Mouse (Mus musculus) limb, embryonic 14.5 days (tissue): ENCODE data around the gene Slfn8. TPM values are rescaled to one million over a fixed set of nuclear protein-coding genes. Genes with fewer than 3 reads are reported as not detected.

ENCODE experiments used
- ATAC-seq: fragments of 200-750 bp; cut with Nextera tagmentation; 2 replicates; pipeline ENCODE4 v1.8.0; 2017; ENCODE audit warnings: low read depth, moderate number of reproducible peaks, moderate TSS enrichment; ENCODE audit not compliant: low FRiP score
- DNase-seq: peaks from one replicate; pipeline ENCODE4 v3.0.0-alpha.2; 2015; ENCODE audit warnings: low spot score
- H3K27ac ChIP-seq: fragments of 300-500 bp; sonication (generic); replicated peaks from 2 replicates; pipeline ENCODE4 v1.5.1; 2014; ENCODE audit warnings: low read depth, mild to moderate bottlenecking, low read length, moderate library complexity, mixed read lengths
- H3K27me3 ChIP-seq: fragments of 300-500 bp; sonication (generic); 2 replicates; pipeline ENCODE4 v1.6.1; 2014; ENCODE audit warnings: low read length, mixed read lengths; ENCODE audit not compliant: control insufficient read depth, insufficient read depth
- H3K36me3 ChIP-seq: fragments of 300-500 bp; sonication (generic); 2 replicates; pipeline ENCODE4 v1.6.1; 2014; ENCODE audit warnings: mild to moderate bottlenecking, low read length, moderate library complexity, mixed read lengths; ENCODE audit not compliant: control insufficient read depth, insufficient read depth
- H3K4me1 ChIP-seq: fragments of 300-500 bp; sonication (generic); 2 replicates; pipeline ENCODE4 v1.6.1; 2014; ENCODE audit warnings: antibody characterized with exemption, low read length, mixed read lengths; ENCODE audit not compliant: control insufficient read depth, insufficient read depth
- H3K4me2 ChIP-seq: fragments of 300-500 bp; sonication (generic); replicated peaks from 2 replicates; pipeline ENCODE4 v1.6.1; 2014; ENCODE audit warnings: low read depth, mild to moderate bottlenecking, low read length, moderate library complexity; ENCODE audit not compliant: severe bottlenecking
- H3K4me3 ChIP-seq: fragments of 300-500 bp; sonication (generic); replicated peaks from 2 replicates; pipeline ENCODE4 v1.5.1; 2014; ENCODE audit warnings: low read length
- H3K9ac ChIP-seq: fragments of 300-500 bp; sonication (generic); 2 replicates; pipeline ENCODE4 v1.6.1; 2014; ENCODE audit warnings: mild to moderate bottlenecking, low read depth, low read length, moderate library complexity; ENCODE audit not compliant: severe bottlenecking
- H3K9me3 ChIP-seq: fragments of 300-500 bp; sonication (generic); 2 replicates; pipeline ENCODE4 v1.6.1; 2016; ENCODE audit warnings: low read length; ENCODE audit not compliant: control insufficient read depth
- POLR2A ChIP-seq: fragments of 200-500 bp; IDR thresholded peaks from 2 replicates; pipeline ENCODE4 v1.8.0; 2012; ENCODE audit warnings: inconsistent platforms, mild to moderate bottlenecking, moderate library complexity, borderline replicate concordance; ENCODE audit not compliant: insufficient read depth, insufficient read length; ENCODE audit errors: extremely low read depth
- WGBS: fragments of 180-500 bp; shearing (Covaris S2); extraction: QIAGEN DNeasy Blood & Tissue Kit; methylation state at CpG from one replicate; pipeline ENCODE4 v1.1.7; 2014; 5-methylcytosine and 5-hydroxymethylcytosine counted together
- polyA plus RNA-seq, 2 experiments: library from polyadenylated mRNA; depleted of rRNA in 1 of 2; stranded (reverse) in 1 of 2; unstranded in 1 of 2; fragments of >200 nt; fragmentation: Nextera tagmentation in 1 of 2; extraction: Ambion mirVana in 1 of 2; gene quantifications; 2 replicates each; pipeline versions ENCODE4 v1.2.1 to v1.2.3; 2012 to 2014

Gene Slfn8
- polyA plus RNA-seq, 2 experiments = 0.48 TPM

DNA sequence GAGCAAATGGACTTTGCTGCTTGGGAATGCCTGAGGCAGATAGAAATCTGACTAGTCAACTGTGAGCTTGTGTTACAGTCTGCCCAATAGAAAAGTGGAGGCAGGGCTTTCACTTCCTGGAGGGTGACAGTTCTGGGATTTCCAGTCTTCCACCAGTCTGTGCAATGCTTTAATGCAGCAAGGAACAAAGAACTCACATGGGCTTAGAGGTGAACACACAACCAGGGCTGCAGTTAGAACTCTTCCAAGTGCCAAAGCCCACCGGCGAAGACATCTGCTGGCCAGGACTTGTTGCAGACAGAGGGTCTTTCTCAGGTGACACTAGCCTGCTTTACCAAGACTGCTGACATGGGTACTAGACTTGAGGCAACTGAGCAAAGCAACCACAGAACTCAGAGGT is 44.3 kb upstream of the Slfn8 start, which contains the start of gene Slfn2:
Gene Slfn2, plus strand, starts transcription at position 167 of the 400 bp plus-strand sequence.
- no peaks in the 10 kb centered on the region for H3K36me3 ChIP-seq
- H3K9ac ChIP-seq = no peak within 1 kb of the TSS
- no peaks in the 10 kb centered on the region for H3K27me3 ChIP-seq
- WGBS = 79% methylated on average over 2 of the region's 2 CpGs
- no peak within 1 kb of the TSS for H3K4me2 ChIP-seq
- no peak within 1 kb of the TSS for H3K27ac ChIP-seq
- H3K4me3 ChIP-seq = no peak within 1 kb of the TSS
- no peak for TF ChIP-seq POLR2A
- ATAC-seq = no peak
- H3K4me1 ChIP-seq = 0 out of 2 replicates have a peak, but pooled peaks cover 3% of the 10 kb centered on the region
- no peaks in the 10 kb centered on the region for H3K9me3 ChIP-seq
- no peak for DNase-seq

DNA sequence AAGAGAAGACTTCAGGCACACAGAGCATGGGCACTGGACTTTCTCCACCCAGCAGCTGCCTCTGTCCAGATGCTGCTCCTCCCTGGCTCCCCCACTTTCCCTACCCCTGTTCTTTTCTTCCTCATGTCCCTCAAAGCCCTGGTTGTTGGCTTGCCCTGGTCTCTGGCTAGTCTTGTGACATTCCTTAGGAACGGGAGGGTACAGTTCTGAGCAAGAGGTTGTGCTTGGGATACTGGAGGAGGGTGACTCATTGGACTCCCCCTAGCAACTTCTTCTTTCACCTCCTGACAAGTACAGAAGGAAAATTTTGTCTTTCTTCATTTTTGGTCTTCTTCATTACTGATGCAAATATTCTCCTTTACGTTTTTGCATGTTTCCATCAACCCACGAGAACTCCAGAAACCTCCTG is 43.3 kb upstream of the Slfn8 start:
- no peak for DNase-seq
- no peaks in the 10 kb centered on the region for H3K36me3 ChIP-seq
- H3K4me2 ChIP-seq = no peak overlapping the region
- no peaks in the 10 kb centered on the region for H3K9me3 ChIP-seq
- TF ChIP-seq POLR2A = no peak
- no peak overlapping the region for H3K9ac ChIP-seq
- no peak for ATAC-seq
- no peak overlapping the region for H3K4me3 ChIP-seq
- H3K27ac ChIP-seq = no peak overlapping the region
- no peaks in the 10 kb centered on the region for H3K27me3 ChIP-seq
- 0 out of 2 replicates have a peak, but pooled peaks cover 3% of the 10 kb centered on the region for H3K4me1 ChIP-seq
- WGBS = 62% methylated on average over 3 of the region's 3 CpGs

DNA sequence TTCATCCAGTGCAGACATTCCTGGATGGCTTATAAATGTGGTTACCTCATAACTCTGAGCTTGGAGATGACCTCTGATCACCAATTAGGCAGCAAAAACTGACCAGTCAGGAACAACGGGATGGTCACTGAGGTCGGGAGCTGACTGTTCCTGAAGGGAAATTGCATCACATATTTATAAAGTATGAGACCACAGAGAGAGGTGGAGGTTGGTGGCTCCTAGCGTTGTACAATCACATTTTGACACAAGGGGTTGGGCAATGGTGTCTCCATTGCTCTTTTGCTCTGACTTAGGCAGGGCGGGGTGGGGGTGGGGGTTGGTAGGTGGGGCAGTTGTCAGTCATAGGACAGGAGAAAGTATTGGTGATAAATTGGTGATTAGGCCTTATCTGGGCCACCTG is 42.5 kb upstream of the Slfn8 start:
- no peak for TF ChIP-seq POLR2A

DNA sequence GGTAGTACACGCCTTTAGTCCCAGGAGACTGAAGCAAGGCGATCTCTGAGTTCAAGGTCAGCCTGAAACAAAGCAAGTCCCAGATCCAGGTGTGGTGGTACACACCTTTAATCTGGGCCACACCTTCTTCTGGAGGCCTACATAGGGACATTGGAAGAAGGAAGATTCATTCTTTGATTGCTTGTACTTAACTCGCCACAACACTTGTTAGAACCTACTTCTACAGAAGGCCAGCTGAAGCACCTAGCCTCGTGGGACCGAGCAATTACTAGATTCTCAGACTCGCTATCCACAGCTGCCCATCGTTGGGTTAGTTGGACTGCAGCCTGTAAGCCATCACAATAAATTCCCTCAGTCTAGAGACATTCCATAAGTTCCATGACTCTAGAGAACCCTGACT is 41.2 kb upstream of the Slfn8 start:
- no peak overlapping the region for H3K9ac ChIP-seq
- no peak for ATAC-seq
- H3K9me3 ChIP-seq = no peaks in the 10 kb centered on the region
- H3K4me2 ChIP-seq = no peak overlapping the region
- no peaks in the 10 kb centered on the region for H3K36me3 ChIP-seq
- H3K27me3 ChIP-seq = no peaks in the 10 kb centered on the region
- no peak overlapping the region for H3K4me3 ChIP-seq
- no peak overlapping the region for H3K27ac ChIP-seq
- TF ChIP-seq POLR2A = no peak
- 79% methylated on average over 7 of the region's 7 CpGs for WGBS
- no peak for DNase-seq
- H3K4me1 ChIP-seq = 0 out of 2 replicates have a peak, but pooled peaks cover 3% of the 10 kb centered on the region

More for the DNA sequence above, 42.5 kb upstream of the Slfn8 start:
- Histone ChIP-seq H3K4me1 (0 out of 2 replicates have a peak, but pooled peaks cover 3% of the 10 kb centered on the region), H3K9ac (no peak overlapping the region), H3K27me3 (no peaks in the 10 kb centered on the region), H3K36me3 (no peaks in the 10 kb centered on the region), H3K4me2 (no peak overlapping the region), H3K27ac (no peak overlapping the region), H3K4me3 (no peak overlapping the region), H3K9me3 (no peaks in the 10 kb centered on the region)
- WGBS = 72% methylated on average over 4 of the region's 4 CpGs
- DNase-seq (no peak), ATAC-seq (no peak)

DNA sequence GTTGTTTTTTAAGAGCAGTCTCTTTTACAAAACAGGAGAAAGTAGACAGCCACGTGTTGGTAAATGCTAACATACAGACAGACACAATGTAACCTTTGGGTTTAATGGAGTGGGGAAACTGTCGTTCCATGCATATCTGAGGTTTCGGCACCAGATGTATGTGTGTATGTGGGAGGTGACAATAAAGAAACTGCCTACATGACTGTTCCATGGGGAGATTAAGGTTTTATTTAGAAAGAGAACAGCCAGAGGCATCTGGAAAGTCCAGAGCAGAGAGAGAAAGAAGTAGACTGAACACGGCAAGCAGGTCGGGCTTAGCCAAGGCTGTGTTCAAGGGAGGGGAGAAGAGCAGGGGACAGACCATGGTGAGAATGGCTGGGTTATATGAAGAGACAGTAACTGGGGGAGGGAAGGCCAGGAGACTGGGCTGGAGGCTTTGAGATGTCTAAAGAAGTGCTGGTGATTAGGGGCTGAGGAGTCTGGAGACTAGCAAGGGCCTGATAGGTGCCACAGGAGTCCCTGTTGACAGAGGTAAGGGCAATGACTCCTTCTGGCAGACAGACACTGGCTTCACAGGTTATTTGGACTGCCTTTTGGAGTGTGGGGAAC is 39.9 kb upstream of the Slfn8 start:
- 69% methylated on average over 5 of the region's 5 CpGs for WGBS

More for the DNA sequence above, 39.9 kb upstream of the Slfn8 start:
- no peak overlapping the region for H3K4me2 ChIP-seq
- H3K27ac ChIP-seq = no peak overlapping the region
- H3K36me3 ChIP-seq = no peaks in the 10 kb centered on the region
- no peak for ATAC-seq
- no peaks in the 10 kb centered on the region for H3K27me3 ChIP-seq
- no peak overlapping the region for H3K4me3 ChIP-seq
- no peaks in the 10 kb centered on the region for H3K9me3 ChIP-seq
- TF ChIP-seq POLR2A = no peak
- no peaks in the 10 kb centered on the region for H3K4me1 ChIP-seq
- H3K9ac ChIP-seq = no peak overlapping the region
- DNase-seq = no peak
